Mouse (Mus musculus): ENCODE measurements around the gene Add3. TPM values are rescaled to one million over a fixed set of nuclear protein-coding genes. Genes with fewer than 3 reads are reported as not detected.

The Add3 gene
- polyA plus RNA-seq, 1 experiment from 2014 or later = 52.4 TPM

DNA sequence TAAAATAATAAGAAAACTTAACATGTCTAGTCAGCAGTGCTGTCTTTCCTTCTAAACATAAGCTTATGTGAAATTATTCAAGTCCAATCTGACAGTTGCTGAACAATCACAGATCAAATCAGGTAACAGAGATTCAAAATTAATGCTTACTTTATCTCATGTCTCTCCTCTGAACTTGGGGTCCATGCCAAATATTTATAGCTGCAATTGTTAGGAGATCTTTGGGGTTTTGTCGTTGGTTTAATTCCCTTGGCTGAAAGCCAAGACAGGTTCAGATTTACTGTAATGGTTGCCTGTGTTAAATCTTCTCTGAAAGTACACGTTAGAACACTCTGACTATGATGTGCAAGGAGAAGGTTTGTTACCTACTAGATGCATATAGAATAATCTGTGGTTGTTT is 4.8 kb downstream of the Add3 start:
- Histone ChIP-seq H3K4me3 (ENCODE audit: low read depth, low read length) (no peak overlapping the region), H3K27ac (replicated peaks) (no peak overlapping the region), H3K9ac (ENCODE audit: low read length) (no peak overlapping the region), H3K4me1 (replicated peaks; ENCODE audit: control insufficient read depth, insufficient read depth) (peaks cover 3% of the 10 kb centered on the region; the same call in 1 of the 2 replicates), H3K4me2 (replicated peaks; ENCODE audit: low read depth) (no peak overlapping the region), H3K27me3 (ENCODE audit: control insufficient read depth, insufficient read depth, low read length) (no peaks in the 10 kb centered on the region), H3K9me3 (ENCODE audit: control insufficient read depth, low read length) (no peaks in the 10 kb centered on the region), H3K36me3 (ENCODE audit: control insufficient read depth, insufficient read depth, low read length) (no peaks in the 10 kb centered on the region)
- TF ChIP-seq EP300 (optimal IDR thresholded peaks at IDR 0.05) = no peak
- no peak for TF ChIP-seq CTCF (IDR thresholded peaks at IDR 0.05; ENCODE audit: low read depth)
- WGBS = 3% methylated on average over 2 of the region's 2 CpGs
- no peak for DNase-seq (ENCODE audit: low spot score)
- no peak for ATAC-seq (ENCODE audit: low FRiP score, low TSS enrichment)

DNA sequence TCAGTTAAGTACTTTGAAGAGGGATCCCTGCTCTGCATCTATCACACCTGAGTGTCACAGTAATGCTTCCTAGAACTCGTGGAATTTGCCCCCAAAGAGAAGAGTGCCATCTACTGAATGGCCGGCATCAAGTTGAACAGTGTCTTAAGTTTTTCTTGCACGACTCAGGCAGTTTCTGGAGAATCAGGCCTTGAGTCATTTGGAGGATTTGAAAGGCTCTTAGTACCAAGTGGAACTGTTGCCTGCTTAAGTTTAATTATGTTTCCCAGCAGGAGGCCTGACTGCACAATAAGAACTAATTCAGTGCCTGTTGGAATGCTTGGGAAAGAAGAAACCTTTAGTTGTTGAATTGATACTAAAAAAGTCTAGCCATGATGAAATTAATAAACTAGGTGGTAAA is 9.1 kb downstream of the Add3 start:
- Histone ChIP-seq H3K4me2 (replicated peaks; ENCODE audit: low read depth) (no peak overlapping the region), H3K4me1 (replicated peaks; ENCODE audit: control insufficient read depth, insufficient read depth) (peaks cover 7% of the 10 kb centered on the region; the same call in 1 of the 2 replicates), H3K27me3 (ENCODE audit: control insufficient read depth, insufficient read depth, low read length) (no peaks in the 10 kb centered on the region), H3K27ac (replicated peaks) (no peak overlapping the region), H3K36me3 (ENCODE audit: control insufficient read depth, insufficient read depth, low read length) (no peaks in the 10 kb centered on the region; the same call in 1 of the 2 replicates), H3K4me3 (ENCODE audit: low read depth, low read length) (no peak overlapping the region), H3K9ac (ENCODE audit: low read length) (no peak overlapping the region), H3K9me3 (ENCODE audit: control insufficient read depth, low read length) (no peaks in the 10 kb centered on the region)
- DNase-seq (ENCODE audit: low spot score) = no peak
- ATAC-seq (ENCODE audit: low FRiP score, low TSS enrichment) = no peak
- WGBS = 42% methylated on average over 3 of the region's 3 CpGs
- TF ChIP-seq CTCF (IDR thresholded peaks at IDR 0.05; ENCODE audit: low read depth) = no peak
- TF ChIP-seq EP300 (optimal IDR thresholded peaks at IDR 0.05) = no peak

DNA sequence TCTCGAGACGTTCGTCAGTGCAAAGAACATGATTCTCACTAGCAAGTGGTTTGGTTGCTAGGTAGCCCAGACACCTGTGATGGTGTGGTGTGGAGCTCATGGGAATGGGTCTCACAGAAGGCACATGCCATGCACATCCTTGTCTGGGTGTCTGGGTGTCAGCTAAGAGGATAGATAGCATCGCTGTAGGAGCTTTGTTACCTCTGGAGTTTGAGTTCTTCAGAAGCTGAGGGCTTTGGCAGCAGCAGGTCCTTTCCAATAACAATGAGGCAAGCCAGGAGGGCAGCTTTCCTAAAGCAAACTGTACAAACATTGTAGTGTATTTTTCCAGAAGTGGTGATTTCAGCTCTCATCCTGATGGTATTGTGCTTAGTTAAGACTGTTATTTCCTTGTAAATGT is 12.2 kb downstream of the Add3 start:
- Histone ChIP-seq H3K27me3 (ENCODE audit: control insufficient read depth, insufficient read depth, low read length) (no peaks in the 10 kb centered on the region), H3K9ac (ENCODE audit: low read length) (no peak overlapping the region), H3K4me2 (replicated peaks; ENCODE audit: low read depth) (no peak overlapping the region), H3K9me3 (ENCODE audit: control insufficient read depth, low read length) (no peaks in the 10 kb centered on the region), H3K4me3 (ENCODE audit: low read depth, low read length) (no peak overlapping the region), H3K27ac (replicated peaks) (no peak overlapping the region), H3K36me3 (ENCODE audit: control insufficient read depth, insufficient read depth, low read length) (no peaks in the 10 kb centered on the region; the same call in 1 of the 2 replicates), H3K4me1 (replicated peaks; ENCODE audit: control insufficient read depth, insufficient read depth) (peaks cover 4% of the 10 kb centered on the region; the same call in 1 of the 2 replicates)
- DNase-seq (ENCODE audit: low spot score) = no peak
- ATAC-seq (ENCODE audit: low FRiP score, low TSS enrichment) = no peak
- 75% methylated on average over 4 of the region's 4 CpGs for WGBS
- TF ChIP-seq CTCF (IDR thresholded peaks at IDR 0.05; ENCODE audit: low read depth) (no peak), EP300 (optimal IDR thresholded peaks at IDR 0.05) (no peak)

DNA sequence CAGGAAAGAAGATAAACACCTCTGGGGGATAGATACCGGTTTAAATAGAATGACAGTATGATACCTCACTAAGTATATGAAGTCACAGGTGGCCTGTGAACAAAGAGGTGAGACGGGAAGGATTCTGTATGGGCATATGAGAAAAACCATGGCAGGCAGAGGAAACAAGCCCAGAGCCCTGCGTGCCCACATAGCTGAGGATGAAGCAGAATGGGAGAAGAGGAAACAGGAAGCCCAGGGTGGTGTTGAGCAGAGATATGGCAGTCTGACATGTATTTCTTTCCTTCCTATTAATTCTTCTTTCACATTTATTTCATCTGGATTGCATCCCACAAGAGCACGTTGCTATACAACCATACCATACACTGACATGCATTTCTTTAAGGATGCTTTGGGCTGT is 12.9 kb downstream of the Add3 start:
- H3K36me3 ChIP-seq (ENCODE audit: control insufficient read depth, insufficient read depth, low read length) = no peaks in the 10 kb centered on the region; the same call in 1 of the 2 replicates
- WGBS = 61% methylated on average over 4 of the region's 4 CpGs
- TF ChIP-seq CTCF (IDR thresholded peaks at IDR 0.05; ENCODE audit: low read depth) = no peak
- TF ChIP-seq EP300 (optimal IDR thresholded peaks at IDR 0.05) = no peak
- H3K9me3 ChIP-seq (ENCODE audit: control insufficient read depth, low read length) = no peaks in the 10 kb centered on the region
- H3K4me2 ChIP-seq (replicated peaks; ENCODE audit: low read depth) = no peak overlapping the region
- no peak overlapping the region for H3K27ac ChIP-seq (replicated peaks)
- no peak overlapping the region for H3K4me3 ChIP-seq (ENCODE audit: low read depth, low read length)
- no peaks in the 10 kb centered on the region for H3K27me3 ChIP-seq (ENCODE audit: control insufficient read depth, insufficient read depth, low read length)
- no peak for ATAC-seq (ENCODE audit: low FRiP score, low TSS enrichment)
- no peak overlapping the region for H3K9ac ChIP-seq (ENCODE audit: low read length)
- no peak for DNase-seq (ENCODE audit: low spot score)
- peaks cover 4% of the 10 kb centered on the region; the same call in 1 of the 2 replicates for H3K4me1 ChIP-seq (replicated peaks; ENCODE audit: control insufficient read depth, insufficient read depth)

DNA sequence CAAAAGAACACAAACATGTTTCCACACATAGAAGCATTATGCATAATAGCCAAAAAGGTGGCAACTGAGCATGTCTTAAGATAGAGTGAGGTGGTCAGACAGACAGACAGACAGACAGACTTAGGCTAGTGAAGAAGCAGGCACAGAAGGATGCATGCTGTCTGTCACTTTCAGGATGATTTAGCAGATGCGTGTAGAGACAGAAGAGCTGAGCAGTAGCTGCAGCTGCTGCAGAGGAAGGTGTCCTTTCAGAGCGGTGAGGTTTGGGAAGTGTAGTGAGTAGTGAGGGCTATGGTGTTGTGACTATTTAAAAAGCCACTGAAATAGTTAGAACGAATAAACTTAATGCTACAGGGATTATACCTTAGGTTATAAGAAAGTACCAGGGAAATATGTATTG is 13.9 kb downstream of the Add3 start:
- Histone ChIP-seq H3K36me3 (ENCODE audit: control insufficient read depth, insufficient read depth, low read length) (no peaks in the 10 kb centered on the region; the same call in 1 of the 2 replicates), H3K27ac (replicated peaks) (no peak overlapping the region), H3K4me3 (ENCODE audit: low read depth, low read length) (no peak overlapping the region), H3K27me3 (ENCODE audit: control insufficient read depth, insufficient read depth, low read length) (no peaks in the 10 kb centered on the region), H3K4me2 (replicated peaks; ENCODE audit: low read depth) (no peak overlapping the region), H3K9ac (ENCODE audit: low read length) (no peak overlapping the region), H3K9me3 (ENCODE audit: control insufficient read depth, low read length) (no peaks in the 10 kb centered on the region), H3K4me1 (replicated peaks; ENCODE audit: control insufficient read depth, insufficient read depth) (peaks cover 4% of the 10 kb centered on the region; the same call in 1 of the 2 replicates)
- ATAC-seq (ENCODE audit: low FRiP score, low TSS enrichment) (no peak), DNase-seq (ENCODE audit: low spot score) (no peak)
- 78% methylated on average over 3 of the region's 3 CpGs for WGBS
- TF ChIP-seq CTCF (IDR thresholded peaks at IDR 0.05; ENCODE audit: low read depth) = no peak

DNA sequence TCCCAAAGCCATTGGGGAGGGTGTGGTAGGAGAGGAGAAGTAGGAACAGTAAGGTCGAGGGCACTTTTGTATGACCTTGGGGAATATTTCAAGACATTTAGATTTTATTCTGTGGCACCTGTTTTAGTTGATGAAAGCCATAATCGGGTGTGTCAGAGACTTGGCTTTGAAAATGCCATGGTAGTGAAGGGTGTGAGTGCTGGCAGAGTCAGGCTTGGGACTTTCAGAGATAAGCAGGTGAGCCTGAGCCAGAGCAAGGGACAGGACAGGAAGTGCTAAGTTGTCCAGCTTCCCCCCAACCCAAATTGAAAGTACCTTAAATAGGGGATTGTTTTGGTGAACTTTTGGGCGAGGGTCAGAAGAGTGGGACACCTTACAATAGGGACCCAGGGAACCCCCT is 16.1 kb downstream of the Add3 start:
- TF ChIP-seq CTCF (IDR thresholded peaks at IDR 0.05; ENCODE audit: low read depth) (no peak), EP300 (optimal IDR thresholded peaks at IDR 0.05) (no peak)
- Histone ChIP-seq H3K27ac (replicated peaks) (no peak overlapping the region), H3K9ac (ENCODE audit: low read length) (no peak overlapping the region), H3K36me3 (ENCODE audit: control insufficient read depth, insufficient read depth, low read length) (no peaks in the 10 kb centered on the region; the same call in 1 of the 2 replicates), H3K27me3 (ENCODE audit: control insufficient read depth, insufficient read depth, low read length) (no peaks in the 10 kb centered on the region), H3K9me3 (ENCODE audit: control insufficient read depth, low read length) (no peaks in the 10 kb centered on the region), H3K4me2 (replicated peaks; ENCODE audit: low read depth) (no peak overlapping the region), H3K4me1 (replicated peaks; ENCODE audit: control insufficient read depth, insufficient read depth) (peaks cover 4% of the 10 kb centered on the region; the same call in 1 of the 2 replicates), H3K4me3 (ENCODE audit: low read depth, low read length) (no peak overlapping the region)
- DNase-seq (ENCODE audit: low spot score) = no peak
- no peak for ATAC-seq (ENCODE audit: low FRiP score, low TSS enrichment)
- WGBS = 76% methylated on average over 3 of the region's 3 CpGs
